Mouse (Mus musculus) kidney, embryonic 15.5 days (tissue): ENCODE measurements at regions not wholly inside any gene's neighbourhood (a gene's known extent, or its start where the extent isn't known, plus 50 kb on each side); places are given as distances from the start of the nearest gene placed in this dataset.

Experiments
- ATAC-seq: fragments of 200-750 bp; cut with Nextera tagmentation; replicated peaks from 2 replicates; pipeline ENCODE4 v1.8.0; 2017; ENCODE audit warnings: moderate TSS enrichment; ENCODE audit not compliant: low FRiP score
- H3K27ac ChIP-seq: fragments of 300-500 bp; sonication (generic); 2 replicates; pipeline ENCODE4 v1.5.1; 2015; ENCODE audit warnings: mild to moderate bottlenecking, inconsistent platforms
- H3K27me3 ChIP-seq: fragments of 300-500 bp; sonication (generic); 2 replicates; pipeline ENCODE4 v1.6.1; 2015; ENCODE audit warnings: inconsistent platforms
- H3K36me3 ChIP-seq: fragments of 300-500 bp; sonication (generic); 2 replicates; pipeline ENCODE4 v1.6.1; 2015; ENCODE audit warnings: inconsistent platforms
- H3K4me1 ChIP-seq: fragments of 300-500 bp; sonication (generic); 2 replicates; pipeline ENCODE4 v1.6.1; 2015; ENCODE audit warnings: inconsistent platforms
- H3K4me2 ChIP-seq: fragments of 300-500 bp; sonication (generic); 2 replicates; pipeline ENCODE4 v1.6.1; 2015; ENCODE audit warnings: moderate library complexity, mild to moderate bottlenecking, inconsistent platforms
- H3K4me3 ChIP-seq: fragments of 300-500 bp; sonication (generic); replicated peaks from 2 replicates; pipeline ENCODE4 v1.5.1; 2015; ENCODE audit warnings: mild to moderate bottlenecking, inconsistent platforms
- H3K9ac ChIP-seq: fragments of 300-500 bp; sonication (generic); 2 replicates; pipeline ENCODE4 v1.6.1; 2015; ENCODE audit warnings: mild to moderate bottlenecking, inconsistent platforms
- H3K9me3 ChIP-seq: fragments of 300-500 bp; sonication (generic); replicated peaks from 2 replicates; pipeline ENCODE4 v1.6.1; 2016; ENCODE audit warnings: inconsistent platforms
- WGBS: fragments of 180-500 bp; shearing (Covaris S2); methylation state at CpG from one replicate; pipeline ENCODE4 v1.1.7; 2015; ENCODE audit warnings: mixed read lengths; 5-methylcytosine and 5-hydroxymethylcytosine counted together

DNA sequence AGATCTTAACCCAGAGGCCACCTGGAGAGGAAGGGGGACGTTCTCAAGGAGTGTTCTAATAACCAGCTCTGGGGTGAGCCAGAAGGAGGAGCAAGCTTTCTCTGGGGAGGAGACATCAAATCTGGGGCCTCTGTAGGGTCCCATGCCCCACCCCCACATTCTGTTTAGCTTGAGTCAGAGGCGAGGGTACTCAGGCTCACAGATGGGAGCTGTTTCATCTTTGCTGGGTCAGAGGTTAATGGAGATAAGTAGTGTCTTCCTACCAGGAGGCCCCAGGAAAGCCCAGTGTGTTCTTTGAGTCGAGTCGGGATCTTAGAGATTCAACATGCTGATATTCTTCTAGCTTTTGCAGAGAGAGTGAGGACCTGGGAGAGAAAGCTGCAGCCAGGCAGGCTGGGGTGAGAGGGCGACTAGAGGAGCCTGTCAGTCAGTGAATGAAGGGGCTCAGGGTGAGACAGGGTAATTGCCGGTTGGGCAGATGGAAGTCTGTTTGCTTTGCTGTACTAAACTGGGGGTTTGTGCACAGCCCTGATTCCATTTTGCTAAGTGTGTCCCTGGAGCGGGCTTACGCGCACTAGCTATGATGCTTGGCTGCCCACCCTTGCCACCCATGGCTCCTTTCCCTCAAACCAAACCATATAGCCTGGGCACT, 124.0 kb downstream of the Dact1 start:
- WGBS, result 20% methylated on average over 9 of the region's 9 CpGs
- Histone ChIP-seq H3K4me3 (no peak overlapping the region), H3K4me2 (no peak overlapping the region), H3K9ac (no peak overlapping the region), H3K27ac (peak overlapping the region; percentile 30; the same call in 1 of the 2 replicates), H3K36me3 (no peaks in the 10 kb centered on the region), H3K27me3 (0 out of 2 replicates have a peak, but pooled peaks cover 3% of the 10 kb centered on the region), H3K4me1 (peaks cover 41% of the 10 kb centered on the region), H3K9me3 (no peaks in the 10 kb centered on the region)
- ATAC-seq, result peak; percentile 57

DNA sequence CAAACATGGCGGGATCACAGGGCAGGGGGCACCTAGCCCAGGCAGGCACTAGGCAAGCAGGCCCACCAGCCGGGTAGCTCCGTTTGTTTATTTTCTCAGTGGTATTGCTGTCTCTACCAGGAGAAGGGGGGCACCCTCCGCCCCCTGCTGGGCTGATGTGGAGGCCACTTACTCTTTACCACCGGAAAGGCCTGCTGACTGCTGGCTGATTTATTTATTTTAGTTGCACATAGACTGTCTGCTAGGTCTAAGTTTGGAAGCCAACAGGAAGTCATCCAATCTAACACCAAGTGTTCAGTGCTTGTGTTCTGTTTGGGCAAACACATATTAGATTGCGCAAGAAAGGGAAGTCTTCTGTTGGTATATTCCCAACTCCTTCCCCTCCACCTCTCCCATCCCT, 128.6 kb downstream of the Dact1 start:
- Histone ChIP-seq H3K27me3 (0 out of 2 replicates have a peak, but pooled peaks cover 3% of the 10 kb centered on the region), H3K4me3 (no peak overlapping the region), H3K9ac (no peak overlapping the region), H3K4me1 (peaks cover 25% of the 10 kb centered on the region), H3K36me3 (no peaks in the 10 kb centered on the region), H3K4me2 (peak overlapping the region; percentile 5; the same call in 1 of the 2 replicates), H3K27ac (peak overlapping the region; percentile 33), H3K9me3 (no peaks in the 10 kb centered on the region)
- ATAC-seq, result peak; percentile 84
- 14% methylated on average over 6 of the region's 6 CpGs for WGBS

- 95% methylated on average over 3 of the region's 3 CpGs for WGBS
- no peak for ATAC-seq
- no peak overlapping the region for H3K9ac ChIP-seq
These were observed 131.2 kb downstream of the Dact1 start for GRCm38 (mm10) chr12:71440863-71441262.

GRCm38 (mm10) chr12:71441272-71441671, 131.6 kb downstream of the Dact1 start:
- 89% methylated on average over 5 of the region's 5 CpGs for WGBS
- ATAC-seq, result no peak

More at GRCm38 (mm10) chr12:71440863-71441262, 131.2 kb downstream of the Dact1 start:
- H3K27ac ChIP-seq, result no peak overlapping the region
- no peak overlapping the region for H3K4me3 ChIP-seq
- H3K4me1 ChIP-seq, result peaks cover 9% of the 10 kb centered on the region
- 0 out of 2 replicates have a peak, but pooled peaks cover 3% of the 10 kb centered on the region for H3K27me3 ChIP-seq
- H3K9me3 ChIP-seq, result no peaks in the 10 kb centered on the region
- no peaks in the 10 kb centered on the region for H3K36me3 ChIP-seq
- no peak overlapping the region for H3K4me2 ChIP-seq

DNA sequence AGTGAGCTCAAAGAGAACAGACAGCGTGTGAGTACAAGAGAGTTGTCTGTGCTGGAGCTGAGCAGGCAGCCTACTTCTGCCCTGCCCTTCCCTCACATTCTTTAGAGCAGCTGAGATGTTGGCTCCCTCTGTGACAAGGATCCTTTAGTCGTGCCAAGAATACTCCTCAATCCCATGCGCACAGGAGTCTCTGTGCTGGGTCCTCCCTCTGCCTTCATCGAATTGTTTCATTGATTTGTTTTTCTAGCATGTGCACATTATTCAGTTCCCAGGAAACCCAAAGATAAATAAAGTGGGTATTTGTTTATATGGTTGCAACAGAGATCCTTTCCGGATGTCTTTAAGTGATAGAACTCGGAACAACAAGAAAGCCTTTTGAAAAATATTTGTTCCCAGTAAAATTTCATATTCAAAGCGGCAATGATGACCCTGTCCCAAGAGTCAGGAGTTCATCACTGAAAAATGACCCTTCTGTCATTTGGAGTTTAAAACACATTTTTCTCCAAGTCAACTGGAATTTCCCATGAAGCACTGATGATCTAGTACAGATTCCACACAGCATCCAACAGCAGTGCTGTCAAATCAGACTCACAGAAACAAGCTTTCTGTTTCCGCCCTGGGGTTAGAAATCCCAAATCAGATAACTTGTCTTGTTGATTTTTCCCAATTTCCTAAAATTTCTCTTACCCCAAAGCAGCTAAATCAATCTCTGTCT, 136.7 kb downstream of the Dact1 start:
- Histone ChIP-seq H3K9me3 (no peaks in the 10 kb centered on the region), H3K4me3 (no peak overlapping the region), H3K4me1 (peaks cover 13% of the 10 kb centered on the region; the same call in 1 of the 2 replicates), H3K36me3 (no peaks in the 10 kb centered on the region), H3K4me2 (no peak overlapping the region), H3K27ac (peak overlapping the region; percentile 59; the same call in 1 of the 2 replicates), H3K27me3 (no peaks in the 10 kb centered on the region), H3K9ac (no peak overlapping the region)
- no peak for ATAC-seq
- 55% methylated on average over 8 of the region's 8 CpGs for whole genome bisulfite sequencing

More at GRCm38 (mm10) chr12:71441272-71441671, 131.6 kb downstream of the Dact1 start:
- H3K36me3 ChIP-seq, result no peaks in the 10 kb centered on the region
- no peak overlapping the region for H3K4me3 ChIP-seq
- no peak overlapping the region for H3K9ac ChIP-seq
- H3K4me1 ChIP-seq, result peaks cover 12% of the 10 kb centered on the region
- no peaks in the 10 kb centered on the region for H3K27me3 ChIP-seq
- no peak overlapping the region for H3K27ac ChIP-seq
- no peaks in the 10 kb centered on the region for H3K9me3 ChIP-seq
- H3K4me2 ChIP-seq, result no peak overlapping the region

- Histone ChIP-seq H3K4me3 (no peak overlapping the region), H3K36me3 (no peaks in the 10 kb centered on the region), H3K4me2 (no peak overlapping the region), H3K9me3 (no peaks in the 10 kb centered on the region), H3K27me3 (no peaks in the 10 kb centered on the region), H3K27ac (peak overlapping the region; percentile 59), H3K9ac (no peak overlapping the region), H3K4me1 (peaks cover 13% of the 10 kb centered on the region; the same call in 1 of the 2 replicates)
- 21% methylated on average over 7 of the region's 7 CpGs for WGBS
- no peak for ATAC-seq
These were observed 137.2 kb downstream of the Dact1 start for GRCm38 (mm10) chr12:71446892-71447268.

DNA sequence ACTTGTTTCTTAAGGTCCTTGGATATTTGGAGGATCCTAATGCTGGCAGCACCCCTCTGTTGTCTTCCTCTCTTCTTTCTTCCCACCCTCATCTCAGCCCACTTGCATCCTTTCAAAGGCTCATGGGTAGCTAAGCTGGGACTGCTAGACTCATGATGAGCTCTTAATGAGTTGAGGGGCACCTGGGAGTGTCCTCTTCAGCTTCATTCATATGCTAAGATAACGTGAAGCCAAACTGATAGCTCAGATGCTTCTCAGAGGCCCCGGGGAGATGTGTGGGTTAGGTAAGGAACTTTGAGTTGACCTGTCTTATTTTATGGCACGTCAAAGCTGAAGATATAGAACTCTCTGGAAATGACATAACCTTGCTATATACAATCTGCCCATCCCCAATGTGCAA, 139.3 kb downstream of the Dact1 start:
- Histone ChIP-seq H3K4me2 (no peak overlapping the region), H3K27me3 (no peaks in the 10 kb centered on the region), H3K9ac (no peak overlapping the region), H3K36me3 (no peaks in the 10 kb centered on the region), H3K9me3 (no peaks in the 10 kb centered on the region), H3K27ac (no peak overlapping the region), H3K4me1 (peaks cover 14% of the 10 kb centered on the region; the same call in 1 of the 2 replicates), H3K4me3 (no peak overlapping the region)
- ATAC-seq, result no peak
- 69% methylated on average over 3 of the region's 3 CpGs for WGBS

DNA sequence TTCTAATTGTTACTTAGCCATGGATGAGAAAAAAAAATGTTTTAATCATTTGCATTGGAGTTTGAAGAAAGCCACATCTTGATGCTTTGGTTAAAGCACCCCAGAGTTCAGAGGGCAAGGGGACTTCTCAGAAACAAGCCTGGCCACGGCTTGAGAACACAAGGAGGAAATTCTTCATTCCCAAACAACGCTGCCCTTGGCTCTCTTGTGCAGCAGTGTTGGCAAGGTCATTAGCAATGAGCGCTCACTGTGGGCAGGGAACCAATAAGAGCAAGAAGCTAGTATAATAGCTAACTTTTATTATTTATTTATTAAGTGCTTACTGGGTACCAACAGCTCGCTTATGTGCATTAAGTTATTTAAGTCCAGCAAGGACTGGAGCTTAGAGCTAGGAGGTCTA, 140.4 kb downstream of the Dact1 start:
- Histone ChIP-seq H3K9me3 (no peaks in the 10 kb centered on the region), H3K4me2 (no peak overlapping the region), H3K4me3 (no peak overlapping the region), H3K9ac (no peak overlapping the region), H3K27ac (no peak overlapping the region), H3K4me1 (peaks cover 22% of the 10 kb centered on the region; the same call in 1 of the 2 replicates), H3K27me3 (no peaks in the 10 kb centered on the region), H3K36me3 (no peaks in the 10 kb centered on the region)
- WGBS, result 75% methylated on average over 4 of the region's 4 CpGs
- ATAC-seq, result no peak

DNA sequence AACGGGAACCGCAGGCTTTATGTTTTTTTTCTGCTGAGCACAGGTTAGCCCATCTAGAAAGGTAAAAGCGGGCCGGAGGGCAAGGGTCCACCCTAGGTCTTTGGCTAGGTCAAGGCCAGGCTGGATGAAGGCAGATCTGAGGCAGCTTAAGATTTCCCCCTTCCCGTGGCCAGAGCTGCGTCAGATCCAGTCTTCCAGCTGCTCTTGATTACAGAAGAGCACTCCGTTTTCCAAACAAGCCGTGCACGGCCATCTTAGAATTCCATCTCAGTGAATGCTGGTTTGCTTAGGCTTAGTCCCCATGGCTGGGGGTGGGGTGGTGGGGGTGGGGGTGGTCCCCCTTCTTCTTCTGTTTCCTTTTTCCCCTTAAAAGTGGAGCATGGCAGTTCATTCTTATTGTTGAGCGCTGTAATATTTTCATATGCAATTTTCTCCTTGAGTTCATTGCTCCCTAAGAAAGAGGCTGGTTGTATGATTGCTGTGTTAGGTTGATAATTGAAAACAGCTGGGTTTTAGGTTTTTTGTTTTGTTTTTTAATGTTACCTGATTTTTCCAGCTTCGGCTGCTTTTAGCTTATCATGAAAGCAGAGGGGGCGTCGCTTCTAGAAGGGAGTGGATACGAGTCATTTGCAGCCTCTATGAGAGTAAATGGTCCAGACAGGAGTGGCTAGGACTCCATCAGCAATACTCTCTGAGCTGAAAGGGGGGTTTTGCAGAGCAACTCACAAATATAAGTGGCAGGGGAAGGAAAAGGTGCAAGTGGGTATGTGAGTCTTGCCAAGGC, 141.2 kb downstream of the Dact1 start:
- H3K9me3 ChIP-seq, result no peaks in the 10 kb centered on the region
- ATAC-seq, result no peak
- H3K27ac ChIP-seq, result no peak overlapping the region
- H3K36me3 ChIP-seq, result no peaks in the 10 kb centered on the region
- no peaks in the 10 kb centered on the region for H3K27me3 ChIP-seq
- peaks cover 22% of the 10 kb centered on the region; the same call in 1 of the 2 replicates for H3K4me1 ChIP-seq
- no peak overlapping the region for H3K4me3 ChIP-seq
- H3K9ac ChIP-seq, result no peak overlapping the region
- 81% methylated on average over 14 of the region's 14 CpGs for WGBS
- no peak overlapping the region for H3K4me2 ChIP-seq

GRCm38 (mm10) chr12:71456900-71457299, 147.2 kb downstream of the Dact1 start:
- Histone ChIP-seq H3K9me3 (no peaks in the 10 kb centered on the region), H3K4me1 (0 out of 2 replicates have a peak, but pooled peaks cover 13% of the 10 kb centered on the region), H3K36me3 (no peaks in the 10 kb centered on the region), H3K4me3 (no peak overlapping the region), H3K27ac (peak overlapping the region; percentile 65; the same call in 1 of the 2 replicates), H3K9ac (no peak overlapping the region), H3K4me2 (no peak overlapping the region), H3K27me3 (no peaks in the 10 kb centered on the region)
- 57% methylated on average over 6 of the region's 6 CpGs for WGBS
- ATAC-seq, result 0 out of 2 replicates have a peak, but pooled peaks have one; percentile 9

DNA sequence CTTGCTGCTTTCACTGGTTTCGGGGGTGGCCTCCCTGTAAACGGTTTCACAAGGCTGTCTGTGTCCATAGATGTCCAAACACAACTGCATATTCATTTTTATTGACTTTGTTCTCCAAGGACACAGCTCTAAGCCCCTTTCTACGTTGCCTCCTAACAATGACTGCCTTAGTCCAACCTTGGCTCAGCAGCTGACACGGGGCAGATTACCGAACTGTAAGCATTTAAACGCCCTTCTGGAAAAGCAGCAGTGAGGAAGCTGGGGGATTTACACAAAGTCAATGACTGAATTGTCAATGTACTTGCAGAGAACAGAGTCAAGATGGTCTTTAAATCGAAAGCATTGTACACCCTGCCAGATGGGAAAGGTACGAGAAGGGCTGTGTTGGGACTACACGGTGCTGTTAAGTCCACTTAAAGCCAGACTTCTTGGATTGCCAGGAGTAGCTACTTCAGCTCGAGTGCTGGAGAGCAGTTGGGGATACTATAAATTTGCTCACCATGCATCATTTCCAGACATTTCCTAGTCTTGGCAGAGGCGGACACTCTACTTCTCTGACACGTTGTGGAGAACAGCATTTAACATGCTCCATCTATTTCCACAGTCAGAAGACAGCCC, 149.0 kb downstream of the Dact1 start:
- no peak overlapping the region for H3K4me2 ChIP-seq
- no peak for ATAC-seq
- H3K4me1 ChIP-seq, result 0 out of 2 replicates have a peak, but pooled peaks cover 13% of the 10 kb centered on the region
- no peaks in the 10 kb centered on the region for H3K9me3 ChIP-seq
- H3K27ac ChIP-seq, result 0 out of 2 replicates have a peak overlapping the region, but pooled peaks have one; percentile 15
- H3K36me3 ChIP-seq, result no peaks in the 10 kb centered on the region
- no peaks in the 10 kb centered on the region for H3K27me3 ChIP-seq
- H3K9ac ChIP-seq, result no peak overlapping the region
- 61% methylated on average over 12 of the region's 12 CpGs for WGBS
- H3K4me3 ChIP-seq, result no peak overlapping the region
